Mouse (Mus musculus) layer of hippocampus, adult 9-11 months (tissue): ENCODE measurements around the gene Trafd1.

Experiments
- DNase-seq: peaks from one replicate; pipeline ENCODE4 v3.0.0; 2022

Gene Trafd1

DNA sequence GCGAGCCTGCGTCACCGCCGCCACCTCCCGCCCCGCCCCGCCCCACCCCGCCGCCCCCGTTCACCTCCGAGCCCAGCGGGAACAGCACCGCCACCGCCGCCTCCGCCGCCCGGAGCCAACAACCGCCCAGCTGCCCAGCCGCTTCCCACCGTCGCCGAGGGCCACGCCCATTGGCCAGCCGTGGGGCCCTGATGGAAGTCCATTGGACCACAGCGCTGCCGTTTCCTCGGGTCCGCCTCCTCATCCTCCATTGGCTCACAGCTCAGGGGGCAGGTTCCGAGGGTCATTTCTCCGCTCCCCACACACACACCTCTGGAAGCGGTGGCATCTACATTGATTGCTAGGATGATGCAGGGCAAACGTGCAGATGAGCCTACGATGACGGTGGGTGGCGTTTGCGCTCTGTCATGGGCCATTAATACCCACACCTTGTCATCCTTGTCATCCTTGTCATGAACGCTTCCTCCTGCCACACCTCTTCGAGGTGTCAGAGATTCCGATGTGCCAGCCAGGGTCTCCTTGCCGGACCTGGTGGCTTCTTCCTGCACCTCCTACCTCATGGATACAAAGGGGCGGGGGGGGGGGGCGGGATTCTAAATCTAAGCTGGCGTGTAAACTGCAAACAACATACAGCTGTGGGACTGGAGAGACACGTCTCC, at the start of gene Trafd1:
Trafd1 (minus strand) TSS at position 172 of the 659 bp plus-strand sequence.
- DNase-seq = peak; percentile 96

GRCm38 (mm10) chr5:121428954-121429353, 43.5 kb upstream of the Trafd1 start:
- no peak for DNase-seq

DNA sequence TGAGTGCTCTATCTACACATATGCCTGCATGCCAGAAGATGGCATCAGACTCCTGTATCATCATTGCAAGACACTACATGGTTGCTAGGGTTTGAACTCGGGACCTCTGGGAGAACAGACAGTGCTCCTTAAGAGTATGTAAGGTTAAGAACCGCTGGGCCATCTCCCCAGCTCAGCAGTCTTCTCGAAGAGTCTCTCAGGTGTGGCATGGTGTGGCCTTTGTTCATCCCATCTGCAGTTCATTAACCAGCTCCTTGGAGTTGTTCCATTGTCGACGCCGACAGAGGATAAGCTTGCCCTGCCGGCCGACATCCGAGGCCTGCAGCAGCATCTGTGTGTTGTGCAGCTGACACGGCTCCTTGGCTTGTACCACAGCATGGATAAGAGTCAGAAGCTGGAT, 37.9 kb upstream of the Trafd1 start:
- DNase-seq = no peak

GRCm38 (mm10) chr5:121422787-121423186, 37.4 kb upstream of the Trafd1 start:
- DNase-seq = no peak

DNA sequence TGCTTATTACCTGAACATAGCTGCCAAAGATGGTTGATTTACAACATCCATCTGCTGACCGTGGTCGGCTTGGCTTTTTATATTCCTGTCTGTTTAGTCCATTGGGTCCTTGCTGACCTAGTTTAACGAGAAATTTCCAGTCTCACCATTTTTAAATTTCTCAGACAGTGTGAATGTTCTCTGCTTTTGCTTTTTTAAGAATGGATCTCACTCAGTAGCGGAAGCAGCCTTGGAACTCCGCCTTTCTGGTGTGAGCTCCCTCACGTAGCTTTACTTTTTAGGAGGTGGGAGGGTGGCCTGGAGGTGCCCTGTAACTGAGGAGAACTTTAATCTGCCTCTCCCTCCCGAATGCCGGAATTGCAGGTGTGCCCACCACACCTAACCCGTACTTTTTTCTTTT, 35.3 kb upstream of the Trafd1 start:
- DNase-seq = no peak

- no peak for DNase-seq
These were observed 25.5 kb upstream of the Trafd1 start for GRCm38 (mm10) chr5:121410975-121411374.

- DNase-seq = no peak
These were observed 22.4 kb upstream of the Trafd1 start for GRCm38 (mm10) chr5:121407856-121408255.

- DNase-seq = no peak
These were observed 15.4 kb upstream of the Trafd1 start for GRCm38 (mm10) chr5:121400849-121401248.

GRCm38 (mm10) chr5:121400064-121400463, 14.6 kb upstream of the Trafd1 start:
- DNase-seq = no peak

- no peak for DNase-seq
These were observed 14.1 kb upstream of the Trafd1 start for GRCm38 (mm10) chr5:121399540-121399939.

DNA sequence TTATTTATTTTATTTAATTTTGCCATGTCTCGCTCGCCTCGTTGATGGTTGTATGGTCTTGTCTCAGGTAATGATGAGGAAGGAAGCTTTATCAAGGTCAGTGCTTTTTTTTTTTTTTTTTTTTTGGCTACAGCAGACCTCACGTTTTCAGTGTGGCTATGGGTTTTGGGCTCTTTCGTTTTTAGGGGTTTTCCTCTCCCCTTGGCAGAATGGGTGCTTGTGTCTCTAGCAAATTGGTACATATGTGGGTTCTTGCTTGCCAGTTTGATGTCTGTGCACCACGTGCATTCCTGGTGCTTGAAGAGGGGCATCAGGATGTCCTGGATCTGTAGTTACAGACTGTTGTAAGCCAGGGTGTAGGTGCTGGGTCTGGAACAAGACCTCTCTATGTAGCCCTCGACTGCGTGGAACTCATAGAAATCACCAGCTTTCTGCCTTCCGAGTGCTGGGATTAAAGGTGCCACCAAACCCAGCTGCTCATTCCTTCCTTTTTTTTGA, 13.6 kb upstream of the Trafd1 start:
- DNase-seq = no peak

GRCm38 (mm10) chr5:121398146-121398964, 12.9 kb upstream of the Trafd1 start:
- DNase-seq = no peak

- peak; percentile 95 for DNase-seq
These were observed 12.0 kb upstream of the Trafd1 start, which contains the start of gene Naa25 for GRCm38 (mm10) chr5:121397187-121398145. TSS of gene Naa25 (plus strand) at chr5:121397936.

DNA sequence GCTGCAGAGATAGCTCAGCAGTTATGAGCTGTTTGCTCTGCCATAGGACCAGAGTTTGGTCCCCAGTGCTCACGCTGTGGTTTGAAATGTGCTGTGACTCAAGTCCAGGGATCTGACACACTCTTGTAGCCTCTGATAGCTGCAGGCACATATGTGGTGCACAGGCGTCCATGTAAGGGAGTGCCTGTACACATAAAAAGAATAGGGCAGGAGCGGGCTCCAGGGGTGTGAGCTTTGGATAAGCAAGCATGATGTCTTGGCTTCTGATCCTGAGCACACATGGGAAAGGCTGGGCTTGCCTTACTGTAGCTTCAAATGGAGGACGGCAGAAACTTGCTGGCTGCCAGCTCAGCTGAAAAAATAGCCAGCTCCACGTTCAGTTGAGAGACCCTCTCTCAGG, 10.2 kb upstream of the Trafd1 start:
- DNase-seq = no peak

DNA sequence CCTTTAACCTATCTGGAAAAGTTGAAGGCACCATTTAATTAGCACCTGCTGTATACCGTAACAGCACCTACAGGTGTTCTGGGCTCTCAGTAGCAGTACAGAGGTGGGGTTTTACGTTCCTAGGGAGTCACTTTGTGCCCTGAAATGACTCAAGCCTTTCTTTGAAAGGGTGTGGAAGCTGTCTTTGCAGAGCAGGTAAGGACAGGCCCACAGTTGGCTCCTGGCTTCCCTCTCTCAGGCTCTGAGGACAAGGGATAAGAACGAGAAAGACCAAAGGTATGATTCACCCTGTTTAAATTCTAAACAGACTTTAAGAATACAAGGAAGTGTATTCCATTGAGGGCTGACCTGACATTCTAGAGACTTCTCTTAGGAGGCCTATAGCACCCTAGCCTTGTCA, 8.0 kb upstream of the Trafd1 start:
- no peak for DNase-seq

DNA sequence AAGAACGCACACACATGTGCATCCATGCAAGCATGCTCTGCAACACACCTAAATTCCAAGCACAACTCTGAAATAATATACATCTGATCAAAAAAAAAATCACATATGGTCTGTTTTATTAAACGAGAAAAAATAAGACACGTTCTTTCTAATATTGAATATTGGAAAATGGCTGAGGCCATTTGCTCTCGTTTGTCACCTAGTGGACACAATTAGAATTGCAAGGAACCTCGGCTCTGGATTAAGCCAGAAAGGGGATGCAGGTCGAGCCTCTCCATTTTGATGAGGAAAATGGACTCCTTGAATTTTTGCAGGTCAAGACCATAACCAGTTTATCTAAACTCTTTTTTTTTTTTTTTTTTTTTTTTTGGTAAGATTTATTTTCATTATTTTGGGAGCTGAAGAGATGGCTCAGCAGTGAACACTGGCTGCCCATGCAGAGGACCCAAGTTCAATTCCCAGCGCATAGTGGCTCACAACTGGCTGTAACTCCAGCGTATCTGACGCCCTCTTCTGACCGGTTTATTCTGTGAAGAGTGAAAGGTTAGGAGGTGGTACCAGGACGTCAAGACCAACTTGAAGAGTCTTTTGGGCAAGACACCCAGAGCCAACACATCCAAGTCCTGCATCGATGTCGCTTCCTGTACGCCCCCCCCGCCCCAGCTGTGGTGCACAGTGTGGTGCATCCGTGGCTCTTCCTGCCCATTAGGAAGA, 7.4 kb upstream of the Trafd1 start:
- no peak for DNase-seq

- DNase-seq = no peak
These were observed 4.3 kb upstream of the Trafd1 start for GRCm38 (mm10) chr5:121389691-121390090.

GRCm38 (mm10) chr5:121389106-121389505, 3.7 kb upstream of the Trafd1 start:
- DNase-seq = peak; percentile 64

GRCm38 (mm10) chr5:121387126-121387525, 1.7 kb upstream of the Trafd1 start:
- no peak for DNase-seq

- DNase-seq = no peak
These were observed 883 bp upstream of the Trafd1 start for GRCm38 (mm10) chr5:121386120-121386909.

DNA sequence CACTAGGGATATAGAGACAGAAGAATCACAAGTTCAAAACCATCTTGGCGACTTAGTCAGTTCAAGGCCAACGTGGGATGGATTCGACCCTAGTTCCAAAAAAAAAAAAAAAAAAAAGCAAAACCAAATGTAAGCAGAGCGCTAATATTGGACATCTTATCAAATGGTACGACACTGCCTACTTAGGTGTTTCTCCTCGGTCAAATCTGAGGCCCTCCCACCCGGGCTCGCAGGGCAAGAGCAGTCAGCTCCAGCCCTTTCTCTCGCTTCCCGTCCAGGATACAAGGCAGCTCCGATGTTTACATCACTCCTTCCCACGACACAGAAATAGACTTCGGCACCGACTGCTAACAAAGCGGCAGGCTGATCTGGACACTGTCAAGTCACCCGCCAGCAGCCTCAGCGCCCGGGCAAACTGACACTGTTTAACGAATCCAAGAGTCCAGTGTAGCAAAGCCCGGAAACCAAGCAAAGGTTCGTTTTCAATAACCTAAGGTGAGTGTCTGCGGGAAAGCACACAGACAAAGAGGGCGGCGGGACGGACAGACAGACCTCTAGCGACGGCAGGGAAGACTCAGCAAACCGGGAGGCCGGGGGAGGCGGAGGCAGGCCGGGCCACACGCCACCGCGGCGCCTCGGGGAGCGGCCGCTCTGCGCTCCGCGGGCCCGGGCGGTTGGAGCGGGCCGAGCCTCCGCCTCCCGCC, 523 bp downstream of the Trafd1 start:
- DNase-seq = peak; percentile 58
